Mouse (Mus musculus) hindbrain, embryonic 10.5 days (tissue): ENCODE measurements around the gene Prr5. TPM values are rescaled to one million over a fixed set of nuclear protein-coding genes. Genes with fewer than 3 reads are reported as not detected.
A peak's percentile ranks its signal among the peaks of the same experiment; 100 is the strongest.

ENCODE experiments used
- DNase-seq: peaks from one replicate; pipeline ENCODE4 v3.0.0-alpha.2; 2017; ENCODE audit warnings: low spot score
- H3K27ac ChIP-seq: fragments of 300-500 bp; sonication (generic); 2 replicates; pipeline ENCODE4 v1.5.1; 2016; ENCODE audit warnings: mild to moderate bottlenecking, moderate library complexity
- H3K27me3 ChIP-seq: fragments of 300-500 bp; sonication (generic); 2 replicates; pipeline ENCODE4 v1.6.1; 2016; ENCODE audit warnings: mild to moderate bottlenecking; ENCODE audit not compliant: poor library complexity, insufficient read depth, severe bottlenecking
- H3K36me3 ChIP-seq: fragments of 300-500 bp; sonication (generic); 2 replicates; pipeline ENCODE4 v1.6.1; 2016; ENCODE audit warnings: mild to moderate bottlenecking, moderate library complexity
- H3K4me1 ChIP-seq: fragments of 300-500 bp; sonication (generic); replicated peaks from 2 replicates; pipeline ENCODE4 v1.6.1; 2016; ENCODE audit warnings: mild to moderate bottlenecking
- H3K4me3 ChIP-seq: fragments of 300-500 bp; sonication (generic); 2 replicates; pipeline ENCODE4 v1.5.1; 2016; ENCODE audit warnings: mild to moderate bottlenecking, moderate library complexity
- H3K9me3 ChIP-seq: fragments of 300-500 bp; sonication (generic); 2 replicates; pipeline ENCODE4 v1.6.1; 2016; ENCODE audit warnings: mild to moderate bottlenecking, moderate library complexity
- WGBS: fragments of 180-500 bp; shearing (Covaris S2); methylation state at CpG from one replicate; pipeline ENCODE4 v1.1.7; 2016; 5-methylcytosine and 5-hydroxymethylcytosine counted together
- polyA plus RNA-seq: library from polyadenylated mRNA; unstranded; fragments of >200 nt; fragmentation: Nextera tagmentation; extraction: Ambion mirVana; gene quantifications from 2 replicates; pipeline ENCODE4 v1.2.1, GENCODE M21; 2016

The Prr5 gene
- polyA plus RNA-seq, 1 experiment from 2014 or later, result 17.9 TPM

DNA sequence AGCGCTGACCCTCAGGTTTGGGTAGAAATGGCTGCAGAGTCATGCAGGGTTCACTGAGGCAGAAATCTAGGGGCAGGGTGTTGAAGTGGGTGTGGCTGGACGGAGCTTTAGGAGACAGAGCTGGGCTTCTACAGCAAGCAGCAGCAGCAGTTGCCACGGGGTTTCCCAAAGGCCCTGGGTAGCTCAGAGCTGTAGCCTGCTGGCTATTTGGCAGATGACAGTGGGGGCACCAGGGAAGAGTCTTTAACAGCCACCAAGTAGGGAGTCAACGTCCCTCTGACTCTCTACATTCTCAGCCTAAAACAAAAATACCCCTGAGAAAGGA lies 63.0 kb downstream of the Prr5 start:
- Histone ChIP-seq H3K4me3 (no peak overlapping the region), H3K9me3 (no peaks in the 10 kb centered on the region), H3K36me3 (no peaks in the 10 kb centered on the region), H3K4me1 (peaks cover 35% of the 10 kb centered on the region), H3K27me3 (no peaks in the 10 kb centered on the region), H3K27ac (peak overlapping the region; percentile 56; the same call in 1 of the 2 replicates)
- 67% methylated on average over 4 of the region's 4 CpGs for WGBS
- DNase-seq, result no peak

DNA sequence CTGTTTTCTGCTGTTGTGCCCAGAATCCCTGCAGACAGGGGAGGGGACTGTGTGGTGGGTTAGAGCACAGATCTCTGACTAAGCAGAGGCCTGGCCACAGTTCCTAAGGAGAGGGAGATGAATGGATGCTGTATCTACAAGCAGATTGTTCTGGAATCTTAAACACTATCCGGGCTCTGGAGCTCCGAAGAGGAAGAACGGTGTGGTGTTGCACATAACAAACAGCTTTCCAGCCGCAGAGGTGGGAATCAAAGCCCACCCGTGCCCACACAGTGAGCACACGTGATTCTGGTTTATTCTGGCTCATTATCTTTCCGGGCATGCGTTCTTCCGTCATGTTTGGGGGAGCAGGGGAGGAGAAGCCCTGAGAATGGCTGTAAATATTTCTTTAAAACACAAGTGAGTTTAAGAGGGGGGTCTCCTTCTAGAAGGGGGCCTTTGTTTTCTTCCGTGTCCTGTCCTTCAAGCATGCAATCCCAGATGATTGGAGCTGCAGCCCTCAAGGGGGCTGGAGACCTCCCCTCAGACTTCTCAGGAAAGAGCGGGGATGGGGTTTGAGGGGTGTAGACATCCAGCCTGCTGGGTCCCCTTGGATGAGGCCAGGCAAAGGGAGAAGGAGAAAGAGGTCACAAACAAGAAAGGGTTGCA lies 67.0 kb downstream of the Prr5 start:
- peaks cover 18% of the 10 kb centered on the region for H3K4me1 ChIP-seq
- 0 out of 2 replicates have a peak overlapping the region, but pooled peaks have one; percentile 45 for H3K27ac ChIP-seq
- H3K27me3 ChIP-seq, result no peaks in the 10 kb centered on the region
- 0 out of 2 replicates have a peak, but pooled peaks cover 5% of the 10 kb centered on the region for H3K9me3 ChIP-seq
- no peaks in the 10 kb centered on the region for H3K36me3 ChIP-seq
- H3K4me3 ChIP-seq, result no peak overlapping the region
- no peak for DNase-seq
- WGBS, result 74% methylated on average over 11 of the region's 11 CpGs

DNA sequence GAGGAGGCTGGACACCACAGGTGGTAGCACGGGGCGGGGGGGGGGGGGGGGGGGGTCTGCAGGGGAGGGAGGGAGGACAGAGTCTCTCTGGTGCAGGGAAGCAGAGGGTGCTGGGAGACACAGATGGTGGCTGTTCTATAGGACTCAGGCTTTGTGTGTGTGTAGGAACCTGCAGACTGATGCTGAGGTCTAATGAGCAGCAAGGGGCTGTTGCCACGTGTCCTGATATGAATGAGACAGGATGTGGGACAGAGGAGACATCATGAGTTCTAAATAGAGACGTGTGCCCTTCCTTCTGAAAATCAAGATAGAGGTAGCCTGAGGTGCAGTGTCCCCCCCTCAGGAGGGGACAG lies 67.5 kb downstream of the Prr5 start:
- 0 out of 2 replicates have a peak, but pooled peaks cover 5% of the 10 kb centered on the region for H3K9me3 ChIP-seq
- 59% methylated on average over 2 of the region's 4 CpGs for WGBS
- H3K36me3 ChIP-seq, result no peaks in the 10 kb centered on the region
- peaks cover 13% of the 10 kb centered on the region for H3K4me1 ChIP-seq
- H3K4me3 ChIP-seq, result no peak overlapping the region
- no peak overlapping the region for H3K27ac ChIP-seq
- H3K27me3 ChIP-seq, result no peaks in the 10 kb centered on the region
- DNase-seq, result no peak

DNA sequence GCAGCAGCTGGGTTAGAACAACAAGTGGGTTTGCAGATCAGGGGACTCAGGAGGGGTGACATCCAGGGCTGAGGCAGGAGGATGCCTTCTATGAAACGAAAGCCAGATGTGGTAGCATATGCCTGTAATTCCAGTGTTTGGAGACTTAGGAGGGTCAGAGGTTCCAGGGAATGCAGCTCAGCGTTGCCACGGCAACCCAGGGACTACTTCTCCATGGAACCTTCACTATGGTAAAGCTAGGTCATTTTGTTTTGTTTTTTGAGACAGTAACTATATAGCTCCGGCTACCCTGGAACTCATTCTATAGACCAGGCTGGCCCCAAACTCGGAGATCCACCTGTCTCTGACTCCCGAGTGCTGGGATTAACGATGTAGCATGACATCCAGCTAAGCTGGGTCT lies 68.8 kb downstream of the Prr5 start:
- WGBS, result 92% methylated on average over 7 of the region's 7 CpGs
- H3K4me1 ChIP-seq, result peaks cover 10% of the 10 kb centered on the region
- no peaks in the 10 kb centered on the region for H3K36me3 ChIP-seq
- H3K9me3 ChIP-seq, result 0 out of 2 replicates have a peak, but pooled peaks cover 5% of the 10 kb centered on the region
- no peak for DNase-seq
- no peaks in the 10 kb centered on the region for H3K27me3 ChIP-seq
- no peak overlapping the region for H3K27ac ChIP-seq
- H3K4me3 ChIP-seq, result no peak overlapping the region

DNA sequence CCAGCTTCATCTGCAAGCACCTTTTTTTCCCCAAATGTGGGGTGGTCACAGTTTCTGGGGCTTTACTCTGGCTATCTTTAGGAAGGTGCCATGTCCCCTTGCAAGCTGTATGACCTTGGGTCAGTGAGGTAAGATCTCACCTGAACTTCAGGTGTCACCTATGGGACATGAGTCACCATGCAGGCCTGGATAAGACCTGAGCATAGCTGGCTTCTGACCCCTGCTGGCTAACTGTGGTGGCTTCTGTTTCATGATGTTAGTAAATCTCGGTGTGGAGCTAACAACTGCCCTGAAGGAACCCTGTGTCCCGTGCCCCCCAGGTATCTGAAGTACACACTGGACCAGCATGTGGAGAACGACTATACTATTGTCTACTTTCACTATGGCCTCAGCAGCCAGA lies 72.2 kb downstream of the Prr5 start:
- 0 out of 2 replicates have a peak, but pooled peaks cover 5% of the 10 kb centered on the region for H3K9me3 ChIP-seq
- peaks cover 24% of the 10 kb centered on the region for H3K4me1 ChIP-seq
- no peaks in the 10 kb centered on the region for H3K27me3 ChIP-seq
- H3K36me3 ChIP-seq, result no peaks in the 10 kb centered on the region
- 79% methylated on average over 3 of the region's 3 CpGs for WGBS
- H3K27ac ChIP-seq, result no peak overlapping the region
- H3K4me3 ChIP-seq, result no peak overlapping the region
- no peak for DNase-seq

DNA sequence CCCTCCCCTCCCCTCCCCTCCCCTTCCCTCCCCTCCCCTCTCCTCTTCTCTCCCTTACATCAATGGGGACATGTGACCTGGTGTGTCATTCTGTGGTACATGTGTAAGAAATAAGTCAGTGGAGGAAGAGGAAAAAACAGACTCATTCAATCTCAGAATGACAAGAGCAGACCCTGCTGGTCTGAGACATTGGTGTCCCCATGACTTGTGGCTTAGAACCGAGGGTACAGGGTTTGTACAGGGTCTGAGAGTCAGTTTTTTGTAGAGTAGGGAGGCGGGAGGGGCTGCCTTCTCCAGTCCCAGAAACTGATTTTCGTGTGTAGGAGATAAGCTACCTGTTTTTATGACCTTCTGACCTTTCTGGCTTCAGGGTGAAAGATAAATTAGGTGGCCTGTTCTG lies 73.9 kb downstream of the Prr5 start:
- Histone ChIP-seq H3K27me3 (no peaks in the 10 kb centered on the region), H3K4me1 (peaks cover 18% of the 10 kb centered on the region), H3K36me3 (no peaks in the 10 kb centered on the region), H3K4me3 (no peak overlapping the region), H3K27ac (no peak overlapping the region), H3K9me3 (0 out of 2 replicates have a peak, but pooled peaks cover 5% of the 10 kb centered on the region)
- WGBS, result 27% methylated on average over 3 of the region's 3 CpGs
- no peak for DNase-seq

DNA sequence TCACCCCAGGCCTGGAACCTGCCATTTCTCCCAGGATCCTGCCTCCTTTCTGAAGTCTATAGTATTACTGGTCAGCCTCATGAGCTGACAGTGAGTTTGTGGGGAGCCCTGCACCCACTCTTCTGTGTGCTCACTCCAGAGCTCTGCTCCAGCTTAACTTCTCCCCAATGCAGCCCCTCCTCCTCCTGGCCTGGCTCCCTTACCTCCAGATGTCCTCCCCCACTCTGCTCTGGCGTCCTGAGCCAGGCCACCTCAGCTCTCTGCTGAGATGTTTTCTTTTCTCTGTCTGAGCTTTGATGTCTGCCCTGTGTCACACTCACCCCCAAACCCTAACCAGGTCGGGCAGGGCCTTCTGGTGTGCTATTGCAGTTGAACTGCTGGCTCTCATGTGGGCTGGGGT lies 74.9 kb downstream of the Prr5 start:
- Histone ChIP-seq H3K36me3 (no peaks in the 10 kb centered on the region), H3K27me3 (no peaks in the 10 kb centered on the region), H3K4me1 (peaks cover 18% of the 10 kb centered on the region), H3K27ac (no peak overlapping the region), H3K9me3 (0 out of 2 replicates have a peak, but pooled peaks cover 5% of the 10 kb centered on the region), H3K4me3 (no peak overlapping the region)
- 17% methylated on average over 2 of the region's 2 CpGs for WGBS
- no peak for DNase-seq

DNA sequence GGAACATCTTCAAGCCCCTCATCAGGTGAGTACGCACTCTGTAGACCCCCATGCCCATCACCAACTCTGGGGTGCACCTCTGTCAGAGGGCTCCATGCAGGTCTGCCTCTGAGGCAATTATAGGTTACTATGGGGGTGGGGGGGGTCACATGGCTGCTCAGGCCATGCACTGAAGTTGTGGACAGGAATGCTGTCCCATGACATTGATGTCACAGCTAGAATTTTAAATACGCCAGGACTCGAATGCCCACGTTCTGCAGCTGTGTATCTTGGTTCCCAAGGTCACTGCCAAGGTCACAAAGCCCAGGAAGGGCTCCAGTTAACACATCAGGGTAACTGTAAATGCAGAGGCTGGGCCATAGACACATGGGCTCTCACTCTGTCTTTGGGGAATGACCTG lies 76.4 kb downstream of the Prr5 start:
- Histone ChIP-seq H3K36me3 (no peaks in the 10 kb centered on the region), H3K9me3 (no peaks in the 10 kb centered on the region), H3K4me3 (no peak overlapping the region), H3K27me3 (no peaks in the 10 kb centered on the region), H3K27ac (no peak overlapping the region), H3K4me1 (peaks cover 18% of the 10 kb centered on the region)
- 86% methylated on average over 4 of the region's 4 CpGs for WGBS
- no peak for DNase-seq

Other genes starting within 250 kb of the Prr5 start
- gene Shisal1, start 222.5 kb upstream of the Prr5 start, polyA plus RNA-seq, result 4.0 and 5.2 TPM in 2 replicates
- gene Rtl6, start 111.8 kb upstream of the Prr5 start, polyA plus RNA-seq, result 27.2 and 38.2 TPM in 2 replicates
- 3.5 and 3.8 TPM in 2 replicates for gene Arhgap8, start 50.4 kb downstream of the Prr5 start, polyA plus RNA-seq
- gene Phf21b, start 186.4 kb downstream of the Prr5 start, polyA plus RNA-seq, result 10.7 and 30.8 TPM in 2 replicates